Mouse (Mus musculus): Measurements from ENCODE around the gene Srcin1. TPM values are rescaled to one million over a fixed set of nuclear protein-coding genes. Genes with fewer than 3 reads are reported as not detected.

The Srcin1 gene
- polyA plus RNA-seq, 1 experiment, result not detected

DNA sequence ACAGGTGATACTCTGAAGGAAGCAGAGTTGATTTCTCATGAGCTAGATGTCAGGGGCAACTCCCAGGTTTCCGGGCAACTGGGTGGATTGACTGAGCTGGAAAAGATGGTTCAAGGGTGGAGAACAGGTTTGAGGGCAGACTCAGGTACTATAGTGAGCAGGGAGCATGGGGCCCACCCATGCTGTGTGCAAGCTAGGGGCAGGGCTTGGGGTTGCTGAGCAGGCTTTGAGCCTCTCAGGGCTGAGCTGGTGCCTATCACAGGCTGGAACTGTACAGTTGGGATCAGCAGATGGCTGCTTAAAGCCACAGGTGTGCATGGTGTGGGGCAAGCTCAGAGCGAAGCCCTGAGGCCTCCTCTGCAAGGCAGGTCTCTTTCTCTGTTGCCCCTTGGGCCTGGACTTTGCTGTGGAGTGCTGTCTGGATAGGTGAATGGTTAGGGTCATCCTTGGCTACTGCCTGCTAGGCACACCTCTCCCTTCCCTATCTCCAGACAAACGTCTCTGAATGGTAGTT is 114.6 kb downstream of the Srcin1 start:
- TF ChIP-seq GATA1 (IDR thresholded peaks at IDR 0.05; ENCODE audit: low read length) (no peak), TAL1 (IDR thresholded peaks at IDR 0.05; ENCODE audit: low read length) (no peak)
- Histone ChIP-seq H3K4me3 (replicated peaks) (no peak overlapping the region), H3K36me3 (ENCODE audit: control insufficient read depth) (peaks cover 99% of the 10 kb centered on the region), H3K4me1 (ENCODE audit: control insufficient read depth) (peaks cover 32% of the 10 kb centered on the region), H3K9me3 (ENCODE audit: control insufficient read depth, low read length) (peaks cover 4% of the 10 kb centered on the region), H3K27me3 (ENCODE audit: control insufficient read depth) (no peaks in the 10 kb centered on the region)

Other genes starting within 250 kb of the Srcin1 start
- not detected in 2 replicates for gene Gpr179, start 224.1 kb downstream of the Srcin1 start, polyA plus RNA-seq (2012)
- gene Socs7, start 213.6 kb downstream of the Srcin1 start, polyA plus RNA-seq (2012), result 0.19 and 0.24 TPM in 2 replicates
- 28.7 and 30.6 TPM in 2 replicates for gene Arhgap23, start 160.7 kb downstream of the Srcin1 start, polyA plus RNA-seq (2012)
- gene 4933428G20Rik, start 75.8 kb downstream of the Srcin1 start, polyA plus RNA-seq (2012), result not detected in 2 replicates
- 0.13 and 0.18 TPM in 2 replicates for gene Epop, start 53.5 kb upstream of the Srcin1 start, polyA plus RNA-seq (2012)
- 0.05 and 0.07 TPM in 2 replicates for gene Mllt6, start 87.2 kb upstream of the Srcin1 start, polyA plus RNA-seq (2012)
- gene Cisd3, start 109.6 kb upstream of the Srcin1 start, polyA plus RNA-seq (2012), result not detected in 2 replicates
- gene Pcgf2, start 124.3 kb upstream of the Srcin1 start, polyA plus RNA-seq (2012), result 0.10 and 0.35 TPM in 2 replicates
- gene Psmb3, start 127.2 kb upstream of the Srcin1 start, polyA plus RNA-seq (2012), result 2.3 and 8.3 TPM in 2 replicates
- 0.17 and 0.28 TPM in 2 replicates for gene Pip4k2b, start 168.5 kb upstream of the Srcin1 start, polyA plus RNA-seq (2012)
- 1.2 and 1.3 TPM in 2 replicates for gene Cwc25, start 190.4 kb upstream of the Srcin1 start, polyA plus RNA-seq (2012)
- gene 1700001P01Rik, start 199.7 kb upstream of the Srcin1 start, polyA plus RNA-seq (2012), result not detected in 2 replicates
- 22.6 and 32.2 TPM in 2 replicates for gene Rpl23, start 206.3 kb upstream of the Srcin1 start, polyA plus RNA-seq (2012)
- 0.41 and 0.56 TPM in 2 replicates for gene Lasp1, start 222.8 kb upstream of the Srcin1 start, polyA plus RNA-seq (2012)

Data from erythroblast, embryonic 14.5 days (primary cell).